Mouse (Mus musculus) MEL-GATA-1-ER (cell line): ENCODE data around the gene Fbxo2.
A peak's percentile ranks its signal among the peaks of the same experiment; 100 is the strongest.

Experiments
- DNase-seq: peaks from one replicate; pipeline ENCODE4 v3.0.0-alpha.2; 2012; ENCODE audit warnings: low read depth; ENCODE audit errors: extremely low read depth

Gene Fbxo2

GRCm38 (mm10) chr4:148143721-148144120, 16.7 kb upstream of the Fbxo2 start:
- no peak for DNase-seq

- DNase-seq = no peak
These were observed 12.7 kb upstream of the Fbxo2 start for GRCm38 (mm10) chr4:148147714-148148113.

- no peak for DNase-seq
These were observed 10.9 kb upstream of the Fbxo2 start for GRCm38 (mm10) chr4:148149540-148149939.

DNA sequence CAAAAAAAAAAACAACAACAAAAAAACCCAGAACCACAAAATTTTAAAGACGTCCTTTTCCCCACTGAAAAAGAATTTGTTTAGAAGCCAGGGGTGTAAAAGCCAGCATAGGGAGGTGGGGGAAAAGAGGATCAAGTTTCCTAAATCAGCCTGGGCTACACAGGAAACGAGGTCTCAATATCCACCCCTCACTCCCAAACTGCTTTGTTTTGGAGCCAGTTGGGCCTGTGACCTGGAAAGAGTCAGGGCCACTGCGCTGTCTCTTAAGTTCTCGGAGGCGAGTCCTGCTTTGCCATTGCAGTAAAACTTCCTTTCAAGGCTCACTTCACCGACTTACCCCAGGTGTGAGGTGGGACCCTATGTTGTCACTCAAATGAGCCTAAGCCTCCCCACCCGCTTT, 10.2 kb upstream of the Fbxo2 start:
- DNase-seq = no peak

GRCm38 (mm10) chr4:148150953-148151266, 9.5 kb upstream of the Fbxo2 start:
- DNase-seq = no peak

DNA sequence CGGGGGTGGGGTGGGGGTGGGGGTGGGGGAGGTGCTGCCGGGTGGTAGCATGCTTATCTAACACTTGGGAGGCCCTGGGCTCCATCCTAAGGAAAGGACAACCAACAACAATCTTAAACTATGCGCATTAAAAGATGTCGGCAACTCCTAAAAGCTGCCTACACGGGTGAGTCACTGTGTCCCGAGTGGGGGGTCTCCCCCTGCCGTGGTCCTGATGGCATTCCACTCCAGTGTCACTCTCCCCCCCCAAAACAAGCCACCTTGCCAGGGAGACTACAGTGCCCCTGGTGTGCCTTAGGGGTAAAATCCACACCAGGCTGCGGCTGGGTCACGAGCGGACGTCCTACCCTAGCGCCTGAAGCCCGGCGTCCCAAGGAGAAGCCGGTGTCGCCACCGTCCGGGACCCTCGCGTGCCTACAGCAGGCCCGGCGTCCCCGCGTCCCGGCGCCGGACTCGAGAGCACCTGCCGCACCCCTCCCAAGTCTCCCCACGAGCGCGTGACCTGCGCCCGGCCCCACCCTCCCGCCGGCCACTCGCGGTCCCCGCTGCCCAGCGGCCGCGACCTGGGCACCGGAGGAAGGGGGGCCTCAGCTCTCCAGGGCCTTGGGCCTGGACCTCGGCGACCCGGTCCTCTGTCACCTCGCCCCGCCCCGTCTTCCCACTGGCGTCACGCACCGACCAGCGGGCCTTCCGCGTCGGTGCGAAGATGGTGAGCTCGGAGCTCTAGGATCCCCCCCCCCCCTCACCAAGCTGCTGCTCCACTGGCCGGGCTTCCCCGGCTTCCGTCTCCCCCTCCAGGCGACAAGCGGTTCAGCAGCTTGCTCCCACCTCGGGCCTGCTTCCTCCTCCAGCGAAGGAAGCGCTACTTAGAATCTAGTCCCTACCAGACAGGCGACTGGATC, 8.9 kb upstream of the Fbxo2 start, which contains the start of gene Fbxo6:
Gene Fbxo6 (minus strand): TSS at position 874 of the 902 bp plus-strand sequence.
- DNase-seq = peak; percentile 92

GRCm38 (mm10) chr4:148152547-148152946, 7.9 kb upstream of the Fbxo2 start:
- no peak for DNase-seq

DNA sequence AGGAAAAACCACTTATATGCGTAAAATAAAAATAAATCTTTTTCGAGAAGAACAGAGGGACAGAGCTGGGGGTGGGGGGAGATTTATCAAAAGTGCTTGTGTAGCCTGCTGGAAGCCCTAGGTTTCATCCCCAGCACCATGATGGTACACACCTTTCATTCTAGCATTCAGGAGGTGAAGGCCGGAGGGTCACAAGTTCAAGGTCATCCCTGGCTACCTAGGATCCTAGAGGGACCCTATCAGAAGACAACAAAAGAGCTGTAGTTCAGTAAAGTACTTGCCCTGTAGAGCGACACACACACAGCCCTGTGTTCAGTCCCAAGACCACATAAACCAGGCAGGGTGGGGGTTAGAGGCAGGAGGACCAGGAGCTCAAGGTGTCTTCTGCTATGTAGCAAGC, 6.4 kb upstream of the Fbxo2 start:
- no peak for DNase-seq

DNA sequence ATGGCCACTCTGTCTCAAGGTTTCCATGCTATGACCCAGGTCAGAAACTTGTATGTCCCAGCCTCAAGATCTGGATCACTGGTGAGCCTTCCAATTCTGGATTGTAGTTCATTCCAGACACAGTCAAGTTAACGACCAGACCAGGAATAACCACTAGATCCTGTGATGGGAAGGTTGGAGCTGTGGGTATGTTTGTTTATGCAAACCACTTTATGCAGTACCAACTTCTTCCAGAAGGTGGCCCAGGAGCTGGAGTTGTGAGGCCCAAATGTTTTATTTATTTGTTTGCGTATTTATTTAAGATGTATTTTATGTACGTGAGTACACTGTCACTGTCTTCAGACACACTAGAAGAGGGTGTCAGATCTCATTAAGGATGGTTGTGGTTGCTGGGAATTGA, 5.4 kb upstream of the Fbxo2 start:
- DNase-seq = no peak

GRCm38 (mm10) chr4:148158436-148159348, 1.7 kb upstream of the Fbxo2 start:
- DNase-seq = no peak

- DNase-seq = peak; percentile 84
These were observed 631 bp upstream of the Fbxo2 start for GRCm38 (mm10) chr4:148159544-148160435.

- DNase-seq = no peak
These were observed 3.6 kb downstream of the Fbxo2 start for GRCm38 (mm10) chr4:148164002-148164439.

- DNase-seq = no peak
These were observed 4.0 kb downstream of the Fbxo2 start for GRCm38 (mm10) chr4:148164461-148164860.

DNA sequence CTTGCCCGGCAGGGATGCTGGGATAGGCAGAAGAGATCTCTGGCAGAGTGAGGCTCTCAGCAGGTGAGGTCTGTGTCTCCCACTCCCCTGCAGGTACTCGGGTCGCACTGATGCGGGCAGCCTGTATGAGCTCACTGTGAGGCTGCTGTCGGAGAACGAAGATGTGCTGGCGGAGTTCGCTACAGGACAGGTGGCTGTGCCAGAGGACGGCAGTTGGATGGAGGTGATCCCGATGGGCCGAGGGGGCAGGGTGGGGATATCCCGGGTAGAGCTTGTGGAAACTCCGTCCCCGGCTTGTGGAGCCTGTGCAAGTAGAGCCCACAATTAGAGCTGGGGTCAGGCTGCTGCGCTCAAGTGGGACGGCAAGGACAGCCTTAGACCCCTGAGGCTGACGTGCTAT, 5.1 kb downstream of the Fbxo2 start:
- DNase-seq = no peak

DNA sequence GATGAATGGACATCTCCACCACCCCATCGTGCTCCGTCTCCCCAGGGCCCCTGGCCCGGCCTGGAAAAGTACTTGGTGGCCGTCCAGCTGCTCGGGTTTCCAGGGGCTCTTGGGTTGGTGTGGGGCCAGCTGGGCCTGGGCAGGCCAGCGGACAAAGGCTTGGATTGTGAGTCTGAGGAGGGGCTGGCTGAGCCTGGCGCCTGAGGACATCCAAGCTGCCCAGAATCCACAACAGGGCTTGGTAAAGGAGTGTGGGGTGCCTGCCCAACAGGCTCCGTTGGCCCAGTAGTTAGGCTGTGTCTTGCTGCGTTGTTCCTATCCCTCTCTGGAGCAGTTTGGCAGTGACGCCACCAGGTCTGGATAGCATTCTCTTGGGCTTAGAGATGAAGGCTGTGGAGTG, 6.0 kb downstream of the Fbxo2 start:
- no peak for DNase-seq

DNA sequence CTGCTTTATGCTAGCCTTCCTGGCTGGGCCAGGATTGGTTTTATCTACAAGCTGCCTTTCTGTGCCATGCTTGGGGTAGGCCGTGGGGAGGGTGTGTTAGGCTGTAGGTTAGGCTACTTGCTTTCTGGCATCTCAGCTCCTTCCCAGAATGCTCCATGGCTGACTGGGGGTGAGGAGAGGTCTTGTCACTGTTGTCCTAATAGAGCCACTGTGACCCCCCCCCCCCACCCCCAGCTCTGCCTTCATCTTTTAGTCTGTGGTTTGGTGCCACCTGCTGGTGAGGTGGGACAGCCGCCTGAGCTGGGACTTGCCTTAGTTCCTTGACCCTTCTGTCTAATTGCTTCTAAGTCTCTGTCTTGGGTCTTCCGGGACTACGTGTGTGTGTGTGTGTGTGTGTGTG, 6.6 kb downstream of the Fbxo2 start:
- no peak for DNase-seq

- peak; percentile 52 for DNase-seq
These were observed 7.9 kb downstream of the Fbxo2 start for GRCm38 (mm10) chr4:148168287-148168686.

DNA sequence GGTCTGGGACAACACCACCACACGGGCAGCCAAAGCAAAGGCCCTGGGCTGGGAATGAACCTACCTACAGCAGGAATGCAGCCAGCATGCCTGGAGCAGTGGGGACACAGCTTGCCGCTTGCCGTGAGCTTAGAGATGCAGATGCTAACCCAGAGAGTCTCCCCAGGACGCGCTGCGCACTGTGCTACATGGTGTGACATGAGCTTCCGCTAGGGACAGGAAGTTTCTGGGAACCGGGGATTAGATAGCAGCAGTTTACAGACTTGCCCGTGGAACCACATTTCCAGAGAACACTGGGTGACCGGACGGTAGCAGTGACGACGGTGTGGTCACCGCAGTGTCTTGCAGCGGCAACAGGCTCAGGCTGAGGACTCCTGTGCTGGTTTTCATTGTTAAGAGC, 9.2 kb downstream of the Fbxo2 start:
- DNase-seq = no peak

GRCm38 (mm10) chr4:148170842-148171241, 10.4 kb downstream of the Fbxo2 start:
- DNase-seq = peak; percentile 23

DNA sequence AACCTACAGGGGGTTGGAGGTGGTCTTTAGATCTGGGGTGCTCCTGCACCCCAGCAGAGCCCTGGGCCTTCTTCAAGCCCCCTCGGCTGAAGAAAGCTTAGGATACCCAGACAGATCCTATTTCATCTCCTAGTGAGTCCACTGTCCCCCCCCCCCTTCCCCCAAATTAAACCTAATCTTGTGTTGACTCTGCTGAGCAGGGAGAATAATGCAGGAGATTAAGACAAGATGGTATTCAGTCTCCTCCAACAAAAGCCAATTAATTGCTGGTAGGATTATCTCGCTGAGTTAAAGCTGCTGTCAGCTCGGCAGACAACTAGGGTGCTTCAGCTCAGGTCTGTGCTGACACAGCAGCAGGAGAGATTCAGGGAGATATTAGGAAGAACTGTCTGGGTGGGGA, 10.8 kb downstream of the Fbxo2 start:
- DNase-seq = no peak

GRCm38 (mm10) chr4:148173811-148174494, 13.5 kb downstream of the Fbxo2 start:
- DNase-seq = no peak
